Mouse (Mus musculus): ENCODE results near the gene Adam29. TPM values are rescaled to one million over a fixed set of nuclear protein-coding genes. Genes with fewer than 3 reads are reported as not detected.

Adam29 gene
- not detected in 2 replicates for polyA plus RNA-seq (2015; fragmentation: Nextera tagmentation; extraction: Ambion mirVana)

DNA sequence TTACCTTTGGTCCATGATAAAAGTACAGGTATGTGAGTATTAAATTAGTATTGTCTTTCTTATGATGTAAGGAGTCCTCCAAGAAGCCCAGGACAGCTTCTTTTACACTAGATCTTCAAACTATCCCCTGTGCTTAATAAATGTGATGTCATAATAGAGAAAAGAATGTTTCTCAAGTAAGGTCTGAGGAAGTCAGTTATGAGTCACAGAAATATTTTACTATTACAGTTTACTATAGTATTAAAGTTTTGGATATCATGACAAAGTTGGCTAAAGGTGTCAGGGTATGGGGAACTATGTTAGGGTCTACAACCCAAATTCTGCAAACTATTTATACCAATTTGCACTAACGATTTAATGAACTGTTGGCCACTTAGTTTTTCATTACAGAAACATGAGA is at the start of gene Adam29:
Gene Adam29 (minus strand): TSS at position 101 of the 400 bp plus-strand sequence.
- Histone ChIP-seq H3K36me3 (no peaks in the 10 kb centered on the region), H3K9ac (no peak within 1 kb of the TSS), H3K27ac (no peak within 1 kb of the TSS), H3K4me1 (no peaks in the 10 kb centered on the region), H3K27me3 (no peaks in the 10 kb centered on the region), H3K4me3 (no peak within 1 kb of the TSS), H3K9me3 (no peaks in the 10 kb centered on the region), H3K4me2 (no peak within 1 kb of the TSS)
- no peak for ATAC-seq (ENCODE audit: borderline replicate concordance, extremely low read depth, low FRiP score, low TSS enrichment)
- WGBS: 76% methylated on average over 1 of the region's 1 CpGs

DNA sequence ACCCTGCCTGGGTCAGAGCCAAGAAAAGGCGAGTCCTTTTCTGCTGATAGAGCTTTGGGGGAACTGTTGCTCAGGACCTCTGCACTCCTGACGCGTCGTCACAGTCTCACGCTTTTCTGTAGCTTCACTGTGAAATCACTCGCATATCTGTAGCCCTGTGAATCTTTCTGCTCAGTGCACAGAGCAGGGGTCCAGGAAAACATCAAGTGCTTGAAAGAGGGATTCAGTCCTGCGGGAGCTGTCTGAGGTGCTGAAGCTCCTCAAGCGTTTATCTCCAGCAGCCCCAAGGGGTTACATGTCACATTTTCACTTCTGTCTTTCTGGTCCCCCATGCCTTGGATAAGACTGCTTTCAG is 33.8 kb upstream of the Adam29 start:
- Histone ChIP-seq H3K4me1 (no peaks in the 10 kb centered on the region), H3K36me3 (no peaks in the 10 kb centered on the region), H3K9ac (no peak overlapping the region), H3K9me3 (no peaks in the 10 kb centered on the region), H3K4me2 (no peak overlapping the region), H3K27ac (no peak overlapping the region), H3K4me3 (no peak overlapping the region), H3K27me3 (no peaks in the 10 kb centered on the region)
- no peak; the same call in 1 of the 2 replicates for ATAC-seq (ENCODE audit: borderline replicate concordance, extremely low read depth, low FRiP score, low TSS enrichment)
- WGBS: 2% methylated on average over 8 of the region's 8 CpGs

- 12% methylated on average over 11 of the region's 11 CpGs for WGBS
- no peaks in the 10 kb centered on the region for H3K27me3 ChIP-seq
- no peaks in the 10 kb centered on the region for H3K36me3 ChIP-seq
- no peaks in the 10 kb centered on the region for H3K9me3 ChIP-seq
- H3K4me2 ChIP-seq: no peak within 1 kb of the TSS
- ATAC-seq (ENCODE audit: borderline replicate concordance, extremely low read depth, low FRiP score, low TSS enrichment): no peak
- no peaks in the 10 kb centered on the region for H3K4me1 ChIP-seq
- H3K9ac ChIP-seq: no peak within 1 kb of the TSS
- H3K27ac ChIP-seq: no peak within 1 kb of the TSS
- no peak within 1 kb of the TSS for H3K4me3 ChIP-seq
Observed at GRCm38 (mm10) chr8:55939870-55940525, 33.2 kb upstream of the Adam29 start, which contains the start of gene Glra3. Glra3 (plus strand) TSS chr8:55940460.

Other genes with a start within 250 kb of the Adam29 start
- not detected in 2 replicates for gene Glra3, start 33.5 kb upstream of the Adam29 start, polyA plus RNA-seq (2015; fragmentation: Nextera tagmentation; extraction: Ambion mirVana)